Mouse (Mus musculus) hematopoietic stem cell, adult 5-6 weeks (primary cell): Measurements from ENCODE around the gene Omd. TPM values are rescaled to one million over a fixed set of nuclear protein-coding genes. Genes with fewer than 3 reads are reported as not detected.

Experiments used
- ATAC-seq, 2 experiments: fragments of 125-278 bp in 1 of 2; replicated peaks in 1 of 2; 2 replicates each; pipeline ENCODE4 v1.8.0; 2016 to 2017; ENCODE audit warnings: inconsistent platforms in 2 of 2, mild to moderate bottlenecking in 2 of 2, moderate number of reproducible peaks in 2 of 2, low read depth in 1 of 2, moderate TSS enrichment in 1 of 2; ENCODE audit not compliant: low FRiP score in 2 of 2, poor library complexity in 2 of 2, severe bottlenecking in 2 of 2, insufficient read depth in 1 of 2, low TSS enrichment in 1 of 2
- total RNA-seq: library from RNA; stranded (forward); fragments of 172-1452, 232-1000 nt; gene quantifications from 2 replicates; pipeline ENCODE4 v1.2.3, GENCODE M21; 2017

Gene Omd
- not detected in 2 replicates for total RNA-seq

GRCm38 (mm10) chr13:49581541-49582530 is at the start of gene Omd:
Omd (plus strand) TSS chr13:49582462.
- no peak for ATAC-seq

GRCm38 (mm10) chr13:49536946-49537345 is 45.3 kb upstream of the Omd start:
- ATAC-seq, result no peak

GRCm38 (mm10) chr13:49538693-49539092 is 43.6 kb upstream of the Omd start:
- ATAC-seq, result no peak

GRCm38 (mm10) chr13:49544279-49544678 is 38.0 kb upstream of the Omd start, which contains the start of gene Aspn:
Aspn (plus strand) TSS chr13:49544443.
- no peak for ATAC-seq

GRCm38 (mm10) chr13:49545646-49546045 is 36.6 kb upstream of the Omd start:
- no peak for ATAC-seq

- ATAC-seq, result no peak
Observed at GRCm38 (mm10) chr13:49546517-49546916, 35.7 kb upstream of the Omd start.

- peak; percentile 27 to 62; a peak in 3 of 4 replicates for ATAC-seq
Observed at GRCm38 (mm10) chr13:49547563-49548150, 34.6 kb upstream of the Omd start.

- ATAC-seq, result no peak
Observed at GRCm38 (mm10) chr13:49549616-49550015, 32.6 kb upstream of the Omd start.

- ATAC-seq, result no peak
Observed at GRCm38 (mm10) chr13:49554519-49554918, 27.7 kb upstream of the Omd start.

GRCm38 (mm10) chr13:49556203-49556602 is 26.1 kb upstream of the Omd start:
- ATAC-seq, result no peak

GRCm38 (mm10) chr13:49556924-49557323 is 25.3 kb upstream of the Omd start:
- ATAC-seq, result no peak

- no peak for ATAC-seq
Observed at GRCm38 (mm10) chr13:49559185-49559584, 23.1 kb upstream of the Omd start.

- ATAC-seq, result no peak
Observed at GRCm38 (mm10) chr13:49560886-49561285, 21.4 kb upstream of the Omd start.

- ATAC-seq, result no peak
Observed at GRCm38 (mm10) chr13:49564347-49564746, 17.9 kb upstream of the Omd start.

GRCm38 (mm10) chr13:49570371-49570770 is 11.9 kb upstream of the Omd start:
- no peak for ATAC-seq

GRCm38 (mm10) chr13:49571418-49571817 is 10.8 kb upstream of the Omd start:
- ATAC-seq, result no peak

GRCm38 (mm10) chr13:49583859-49584258 is 1.6 kb downstream of the Omd start:
- ATAC-seq, result no peak

GRCm38 (mm10) chr13:49584307-49585005 is 2.2 kb downstream of the Omd start:
- ATAC-seq, result 0 out of 4 replicates have a peak, but pooled peaks of 1 of the 2 experiments have one; percentile 17
